In the genomic region with DNA sequence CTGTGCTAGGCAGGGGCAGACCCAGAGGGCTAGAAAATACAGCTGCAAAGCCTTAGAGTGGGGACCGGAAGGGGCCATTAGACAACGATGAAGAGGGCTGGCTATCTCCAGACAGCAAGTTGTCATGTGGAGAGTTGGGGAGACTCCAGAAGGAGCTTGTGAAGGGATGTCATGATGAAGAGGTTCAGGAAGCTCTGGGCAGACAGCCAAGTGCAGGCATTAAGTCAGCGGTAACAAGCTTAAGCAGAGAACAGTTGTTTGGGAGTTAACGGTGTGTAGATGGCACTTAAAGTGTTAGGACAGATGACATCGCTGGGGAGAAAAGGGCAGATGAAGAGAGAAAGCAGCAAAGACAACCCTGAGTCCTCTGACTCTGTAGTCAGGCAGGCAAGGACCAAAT, we compare ENCODE assay signal across 14 mouse cellular contexts. TPM values are rescaled to one million over a fixed set of nuclear protein-coding genes. Genes with fewer than 3 reads are reported as not detected.
A peak's percentile ranks its signal among the peaks of the same experiment; 100 is the strongest.
DNase-seq lines count a peak whose midpoint lies in the region; ATAC-seq lines count a peak whose summit lies in the region.
"Had no signal": no experiment of that assay in that cellular context is flagged by ENCODE, and none has a peak within 500 bp of the region (broad histone marks: within the 10 kb centered on the region; RNA-seq: fewer than 3 reads in every experiment).

No protein-coding gene starts in this region.

- no peaks in the 10 kb centered on the region; the same call in 1 of the 2 replicates for H3K4me1 ChIP-seq in forebrain, embryonic 14.5 days (ENCODE audit: control insufficient read depth, insufficient read depth, low read length)
- H3K4me1 ChIP-seq in forebrain, embryonic 13.5 days: peaks cover 8% of the 10 kb centered on the region

- H3K4me3 ChIP-seq in forebrain, embryonic 14.5 days (ENCODE audit: low read depth, low read length): no peak overlapping the region
- no peak overlapping the region for H3K4me3 ChIP-seq in forebrain, embryonic 13.5 days
- H3K4me3 ChIP-seq: left cerebral cortex, adult 2 months; liver, embryonic 13.5 days had no signal

- no peak overlapping the region for H3K9ac ChIP-seq in forebrain, embryonic 14.5 days (ENCODE audit: low read length)
- H3K9ac ChIP-seq in forebrain, embryonic 13.5 days: no peak overlapping the region
- H3K9ac ChIP-seq: liver, embryonic 13.5 days had no signal

- 44% methylated on average over 5 of the region's 5 CpGs for WGBS in forebrain, embryonic 14.5 days
- 42% methylated on average over 5 of the region's 5 CpGs for WGBS in forebrain, embryonic 13.5 days

- ATAC-seq in forebrain, embryonic 14.5 days: no peak
- ATAC-seq in forebrain, embryonic 13.5 days: no peak
- no peak for ATAC-seq in CD4-positive, CD25-positive, alpha-beta regulatory T cell, adult 4 months

- no peak overlapping the region for H3K4me2 ChIP-seq in forebrain, embryonic 14.5 days (ENCODE audit: low read length)
- H3K4me2 ChIP-seq in forebrain, embryonic 13.5 days: no peak overlapping the region
- H3K4me2 ChIP-seq: liver, embryonic 13.5 days had no signal

- H3K27ac ChIP-seq in forebrain, embryonic 14.5 days (ENCODE audit: low read depth, low read length): no peak overlapping the region
- no peak overlapping the region for H3K27ac ChIP-seq in forebrain, embryonic 13.5 days
- H3K27ac ChIP-seq: left cerebral cortex, adult 2 months; liver, embryonic 13.5 days; stomach, postnatal 0 days had no signal

- no peaks in the 10 kb centered on the region for H3K36me3 ChIP-seq in forebrain, embryonic 14.5 days (ENCODE audit: control insufficient read depth, insufficient read depth, low read length)
- H3K36me3 ChIP-seq in forebrain, embryonic 13.5 days (ENCODE audit: poor library complexity, severe bottlenecking): no peaks in the 10 kb centered on the region

- DNase-seq in forebrain, embryonic 14.5 days (ENCODE audit: low spot score): peak; percentile 62
- DNase-seq in kidney, postnatal 4 days: peak; percentile 29 to 46
- DNase-seq in kidney, adult 11 months: no peak
- DNase-seq in right cerebral cortex, postnatal 14 days: peak; percentile 10
- no peak for DNase-seq in right cerebral cortex, postnatal 25 days
- DNase-seq in right cerebral cortex, postnatal 4 days: peak; percentile 11
- DNase-seq: heart, postnatal 10 days; kidney, adult 2 months; liver, embryonic 13.5 days; lung, postnatal 4 days had no signal

- H3K27me3 ChIP-seq in forebrain, embryonic 14.5 days (replicated peaks; ENCODE audit: control insufficient read depth, insufficient read depth, low read length): no peaks in the 10 kb centered on the region
- no peaks in the 10 kb centered on the region for H3K27me3 ChIP-seq in forebrain, embryonic 13.5 days

- no peaks in the 10 kb centered on the region; the same call in 1 of the 2 replicates for H3K9me3 ChIP-seq in forebrain, embryonic 14.5 days (replicated peaks; ENCODE audit: control insufficient read depth, low read length)
- peaks cover 5% of the 10 kb centered on the region; the same call in 1 of the 2 replicates for H3K9me3 ChIP-seq in forebrain, embryonic 13.5 days (replicated peaks)
- H3K9me3 ChIP-seq: liver, embryonic 13.5 days had no signal

RNA-seq across cellular contexts. Expression of gene Reln, which starts 13.7 kb away (rescaled TPM):
- polyA plus RNA-seq in forebrain, embryonic 14.5 days (2014; fragmentation: Nextera tagmentation; extraction: Ambion mirVana): 55.4 and 61.7 TPM in 2 replicates
- 33.6 and 36.4 TPM in 2 replicates for polyA plus RNA-seq in forebrain, embryonic 13.5 days (2015; fragmentation: Nextera tagmentation; extraction: Ambion mirVana)
- under 1 TPM in 1 of 2 experiments, not detected in 1; 0.24 TPM for polyA plus RNA-seq in CD4-positive, CD25-positive, alpha-beta regulatory T cell, adult 4 months (2017; shearing (Covaris generic))

Comparison
In these comparisons a context has a peak if more than half of its experiments do, and no peak if none do; other contexts are left out.
1. DNase-seq: peak in forebrain, embryonic 14.5 days (single experiment), kidney, postnatal 4 days (2 of 2), right cerebral cortex, postnatal 14 days (single experiment) and right cerebral cortex, postnatal 4 days (single experiment); none in kidney, adult 11 months (single experiment) and right cerebral cortex, postnatal 25 days (single experiment).
2. RNA of gene Reln, which starts 13.7 kb away (polyA plus RNA-seq): 55.4 to 61.7 TPM in forebrain, embryonic 14.5 days and 33.6 to 36.4 TPM in forebrain, embryonic 13.5 days; 0.24 TPM in CD4-positive, CD25-positive, alpha-beta regulatory T cell, adult 4 months; every median in the first group is over 10 times any median in the second.